Mouse (Mus musculus) spleen, embryonic (tissue): Measurements from ENCODE around the gene Mum1.

Source experiments
- CTCF ChIA-PET: fragments of 350-600 bp; sonication (Branson Sonifier 250); formaldehyde crosslinking; loops from one replicate; lab custom pipeline; 2022; lab: Charles Lee

Gene Mum1

GRCm38 (mm10) chr10:80270734-80271181, 44.5 kb downstream of the Mum1 start:
- CTCF ChIA-PET, result no interaction called here

GRCm38 (mm10) chr10:80271186-80271843, 45.1 kb downstream of the Mum1 start:
- CTCF ChIA-PET, result no interaction called here

- CTCF ChIA-PET, result no interaction called here
Measured at GRCm38 (mm10) chr10:80271870-80272585, 45.8 kb downstream of the Mum1 start.

- CTCF ChIA-PET, result interaction anchor here (0.5 to 1.2 kb wide), 2 partner anchors 10 to 11 kb away, joined by 3 to 4 read pairs; no protein-coding TSS in a partner anchor
Measured at GRCm38 (mm10) chr10:80273847-80274246, 47.6 kb downstream of the Mum1 start.

GRCm38 (mm10) chr10:80276238-80276637, 50.0 kb downstream of the Mum1 start:
- CTCF ChIA-PET, result no interaction called here

GRCm38 (mm10) chr10:80278390-80278789, 52.2 kb downstream of the Mum1 start:
- CTCF ChIA-PET, result no interaction called here

GRCm38 (mm10) chr10:80279273-80279672, 53.0 kb downstream of the Mum1 start:
- CTCF ChIA-PET, result no interaction called here

GRCm38 (mm10) chr10:80281304-80281703, 55.1 kb downstream of the Mum1 start:
- CTCF ChIA-PET, result no interaction called here

GRCm38 (mm10) chr10:80281921-80282371, 55.7 kb downstream of the Mum1 start:
- CTCF ChIA-PET, result no interaction called here

- CTCF ChIA-PET, result no interaction called here
Measured at GRCm38 (mm10) chr10:80282481-80283441, 56.5 kb downstream of the Mum1 start.

GRCm38 (mm10) chr10:80285222-80286070, 59.2 kb downstream of the Mum1 start:
- CTCF ChIA-PET, result interaction anchor here (0.6 to 1.0 kb wide), 2 partner anchors 8 to 12 kb away, joined by 3 to 4 read pairs; no protein-coding TSS in a partner anchor

GRCm38 (mm10) chr10:80288097-80288496, 61.9 kb downstream of the Mum1 start:
- CTCF ChIA-PET, result interaction anchor here (0.6 kb wide), 1 partner anchor 111 kb away, joined by 3 read pairs; no protein-coding TSS in a partner anchor

- CTCF ChIA-PET, result no interaction called here
Measured at GRCm38 (mm10) chr10:80288657-80289056, 62.4 kb downstream of the Mum1 start.

GRCm38 (mm10) chr10:80292251-80293146, 66.3 kb downstream of the Mum1 start, which contains the start of gene Rps15:
TSS of gene Rps15 (plus strand) at chr10:80292453.
- CTCF ChIA-PET, result interaction anchor here (1.2 to 1.5 kb wide), 2 partner anchors 7 to 25 kb away, joined by 3 read pairs; no protein-coding TSS in a partner anchor

GRCm38 (mm10) chr10:80293325-80293724, 67.1 kb downstream of the Mum1 start:
- CTCF ChIA-PET, result no interaction called here
